Mouse (Mus musculus) megakaryocyte, adult 5-6 weeks (primary cell): Measurements from ENCODE around the gene Smim10l2a. TPM values are rescaled to one million over a fixed set of nuclear protein-coding genes. Genes with fewer than 3 reads are reported as not detected.

Experiments
- ATAC-seq: 2 replicates; pipeline ENCODE4 v1.8.0; 2016; ENCODE audit warnings: mild to moderate bottlenecking, inconsistent platforms; ENCODE audit not compliant: poor library complexity, severe bottlenecking
- total RNA-seq, 2 experiments: library from RNA; stranded (forward) in 1 of 2; stranded (reverse) in 1 of 2; fragments of 153-499, 151-499 nt in 1 of 2; fragments of 221-1000, 200-1000 nt in 1 of 2; gene quantifications; 2 replicates each; pipeline versions ENCODE4 v1.2.3 to v1.2.4; 2015 to 2017

Gene Smim10l2a
- total RNA-seq (2015) = not detected in 2 replicates
- total RNA-seq (2017) = 0.29 TPM in 1 of 2 replicates, not detected in the other

- ATAC-seq = peak; percentile 95
These were observed at the start of gene Smim10l2a for GRCm38 (mm10) chrX:56374431-56375128. Smim10l2a (plus strand) TSS chrX:56374586.

GRCm38 (mm10) chrX:56332046-56332445 is 42.3 kb upstream of the Smim10l2a start:
- ATAC-seq = no peak

GRCm38 (mm10) chrX:56340305-56340704 is 34.1 kb upstream of the Smim10l2a start:
- ATAC-seq = peak; percentile 59; the same call in 1 of the 2 replicates

- no peak for ATAC-seq
These were observed 31.5 kb upstream of the Smim10l2a start for GRCm38 (mm10) chrX:56342921-56343320.

GRCm38 (mm10) chrX:56346176-56346931 is 28.0 kb upstream of the Smim10l2a start, which contains the start of gene Zfp449:
Zfp449 (plus strand) TSS chrX:56346400.
- peak; percentile 98 for ATAC-seq

- no peak for ATAC-seq
These were observed 27.5 kb upstream of the Smim10l2a start for GRCm38 (mm10) chrX:56346932-56347253.

- no peak for ATAC-seq
These were observed 6.5 kb downstream of the Smim10l2a start for GRCm38 (mm10) chrX:56380852-56381251.

GRCm38 (mm10) chrX:56384142-56384541 is 9.8 kb downstream of the Smim10l2a start:
- ATAC-seq = no peak

- ATAC-seq = peak; percentile 54
These were observed 30.3 kb downstream of the Smim10l2a start for GRCm38 (mm10) chrX:56404646-56405045.

GRCm38 (mm10) chrX:56405482-56405881 is 31.1 kb downstream of the Smim10l2a start:
- ATAC-seq = no peak

GRCm38 (mm10) chrX:56406128-56406527 is 31.7 kb downstream of the Smim10l2a start:
- no peak for ATAC-seq

GRCm38 (mm10) chrX:56416277-56416676 is 41.9 kb downstream of the Smim10l2a start:
- peak; percentile 80 for ATAC-seq

GRCm38 (mm10) chrX:56417541-56417940 is 43.2 kb downstream of the Smim10l2a start:
- ATAC-seq = no peak

Other genes with a start within 250 kb of the Smim10l2a start
- 1.8 and 4.1 TPM in 2 replicates for gene 3830403N18Rik, start 238.0 kb upstream of the Smim10l2a start, total RNA-seq (2015)
- 1.3 and 5.2 TPM in 2 replicates for gene 3830403N18Rik, start 238.0 kb upstream of the Smim10l2a start, total RNA-seq (2017)
- not detected in 2 replicates for gene Gm773, start 161.7 kb upstream of the Smim10l2a start, total RNA-seq (2015)
- gene Gm773, start 161.7 kb upstream of the Smim10l2a start, total RNA-seq (2017) = not detected in 2 replicates
- gene Zfp449, start 28.2 kb upstream of the Smim10l2a start, total RNA-seq (2015) = 0.45 and 0.89 TPM in 2 replicates
- 1.1 and 1.2 TPM in 2 replicates for gene Zfp449, start 28.2 kb upstream of the Smim10l2a start, total RNA-seq (2017)
- not detected in 2 replicates for gene Gm2174, start 73.4 kb downstream of the Smim10l2a start, total RNA-seq (2015)
- gene Gm2174, start 73.4 kb downstream of the Smim10l2a start, total RNA-seq (2017) = 42.8 and 90.9 TPM in 2 replicates
- gene Ints6l, start 80.3 kb downstream of the Smim10l2a start, total RNA-seq (2015) = 155 and 175 TPM in 2 replicates
- 106 and 114 TPM in 2 replicates for gene Ints6l, start 80.3 kb downstream of the Smim10l2a start, total RNA-seq (2017)
- gene Gm10477, start 150.2 kb downstream of the Smim10l2a start, total RNA-seq (2015) = not detected in 2 replicates
- gene Gm10477, start 150.2 kb downstream of the Smim10l2a start, total RNA-seq (2017) = not detected in 2 replicates
- 0.36 TPM in 1 of 2 replicates, not detected in the other for gene Gm648, start 175.0 kb downstream of the Smim10l2a start, total RNA-seq (2015)
- gene Gm648, start 175.0 kb downstream of the Smim10l2a start, total RNA-seq (2017) = not detected in 2 replicates
- gene Mmgt1, start 223.5 kb downstream of the Smim10l2a start, total RNA-seq (2015) = 17.4 and 18.5 TPM in 2 replicates
- gene Mmgt1, start 223.5 kb downstream of the Smim10l2a start, total RNA-seq (2017) = 13.3 and 15.5 TPM in 2 replicates
- gene Slc9a6, start 235.2 kb downstream of the Smim10l2a start, total RNA-seq (2015) = 12.5 and 20.3 TPM in 2 replicates
- 12.6 and 20.2 TPM in 2 replicates for gene Slc9a6, start 235.2 kb downstream of the Smim10l2a start, total RNA-seq (2017)